Mouse (Mus musculus): ENCODE results near the gene Hist1h2be. TPM values are rescaled to one million over a fixed set of nuclear protein-coding genes. Genes with fewer than 3 reads are reported as not detected.
"Not testable (repeated sequence)": the region's sequence is repeated elsewhere in the genome, so short reads cannot be mapped to it uniquely, and the experiment has no call there.

The Hist1h2be gene
- total and polyA plus RNA-seq, 2 experiments = 0.28 to 5.4 TPM

- DNase-seq (ENCODE audit: extremely low read depth, low read depth, low spot score) = no peak
- TF ChIP-seq POLR2A (IDR thresholded peaks at IDR 0.05; ENCODE audit: extremely low read depth, insufficient read depth, low read length) (no peak), CTCF (IDR thresholded peaks at IDR 0.05; ENCODE audit: low read depth, low read length) (no peak)
- H3K27ac ChIP-seq (replicated peaks; ENCODE audit: insufficient read depth, low read depth, low read length) = no peak overlapping the region
- no peak overlapping the region for H3K9ac ChIP-seq (ENCODE audit: low read depth, low read length)
- H3K36me3 ChIP-seq (ENCODE audit: control insufficient read depth, insufficient read depth, low read length) = no peaks in the 10 kb centered on the region
- H3K4me3 ChIP-seq (ENCODE audit: insufficient read depth, low read depth, low read length) = no peak overlapping the region
- no peaks in the 10 kb centered on the region for H3K79me2 ChIP-seq (ENCODE audit: control insufficient read depth, insufficient read depth, low read length)
- H3K27me3 ChIP-seq (ENCODE audit: control insufficient read depth, insufficient read depth, low read length) = no peaks in the 10 kb centered on the region
- 76% methylated on average over 5 of the region's 5 CpGs for WGBS
- H3K4me1 ChIP-seq (ENCODE audit: control insufficient read depth, insufficient read depth, low read length) = peaks cover 5% of the 10 kb centered on the region
Observed at GRCm38 (mm10) chr13:23538249-23538648, 82.7 kb downstream of the Hist1h2be start.

DNA sequence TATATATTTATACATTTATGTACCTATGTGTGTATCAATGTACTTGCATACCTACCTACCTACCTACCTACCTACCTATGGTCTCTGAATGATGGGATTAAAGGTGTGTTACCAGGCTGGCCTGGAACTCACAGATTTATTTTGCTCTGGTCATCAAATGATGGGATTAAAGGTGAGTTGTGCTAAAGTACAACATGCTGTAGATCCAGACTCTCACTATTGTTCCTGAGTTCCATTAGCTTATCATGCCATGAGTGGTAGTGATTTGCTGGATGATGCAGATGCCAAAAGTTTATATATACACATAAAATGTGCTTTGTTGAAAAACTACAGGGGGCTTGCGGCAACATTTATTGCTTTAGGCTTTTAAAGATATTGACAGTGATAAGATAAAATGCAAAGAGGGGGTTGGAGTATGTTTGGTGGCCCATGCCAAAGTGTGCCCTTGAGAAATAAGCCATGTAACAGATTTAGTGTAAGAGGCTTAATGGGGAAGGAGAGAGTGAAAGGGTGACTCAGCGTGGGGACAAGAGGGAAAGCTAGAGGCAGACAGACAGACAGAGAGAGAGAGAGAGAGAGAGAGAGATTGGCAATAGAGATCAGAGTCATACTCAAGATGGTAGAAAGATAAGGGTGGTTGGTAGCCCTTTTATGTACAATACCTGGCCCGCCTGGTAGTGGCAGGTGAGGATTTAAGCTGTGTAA lies 83.8 kb downstream of the Hist1h2be start:
- Histone ChIP-seq H3K9ac (ENCODE audit: low read depth, low read length) (no peak overlapping the region), H3K36me3 (ENCODE audit: control insufficient read depth, insufficient read depth, low read length) (no peaks in the 10 kb centered on the region), H3K79me2 (ENCODE audit: control insufficient read depth, insufficient read depth, low read length) (no peaks in the 10 kb centered on the region), H3K4me3 (ENCODE audit: insufficient read depth, low read depth, low read length) (no peak overlapping the region), H3K27ac (replicated peaks; ENCODE audit: insufficient read depth, low read depth, low read length) (no peak overlapping the region), H3K4me1 (ENCODE audit: control insufficient read depth, insufficient read depth, low read length) (peaks cover 11% of the 10 kb centered on the region), H3K27me3 (ENCODE audit: control insufficient read depth, insufficient read depth, low read length) (no peaks in the 10 kb centered on the region)
- TF ChIP-seq POLR2A (IDR thresholded peaks at IDR 0.05; ENCODE audit: extremely low read depth, insufficient read depth, low read length) (no peak), CTCF (IDR thresholded peaks at IDR 0.05; ENCODE audit: low read depth, low read length) (no peak)
- WGBS = 89% methylated on average over 3 of the region's 3 CpGs
- no peak for DNase-seq (ENCODE audit: extremely low read depth, low read depth, low spot score)

DNA sequence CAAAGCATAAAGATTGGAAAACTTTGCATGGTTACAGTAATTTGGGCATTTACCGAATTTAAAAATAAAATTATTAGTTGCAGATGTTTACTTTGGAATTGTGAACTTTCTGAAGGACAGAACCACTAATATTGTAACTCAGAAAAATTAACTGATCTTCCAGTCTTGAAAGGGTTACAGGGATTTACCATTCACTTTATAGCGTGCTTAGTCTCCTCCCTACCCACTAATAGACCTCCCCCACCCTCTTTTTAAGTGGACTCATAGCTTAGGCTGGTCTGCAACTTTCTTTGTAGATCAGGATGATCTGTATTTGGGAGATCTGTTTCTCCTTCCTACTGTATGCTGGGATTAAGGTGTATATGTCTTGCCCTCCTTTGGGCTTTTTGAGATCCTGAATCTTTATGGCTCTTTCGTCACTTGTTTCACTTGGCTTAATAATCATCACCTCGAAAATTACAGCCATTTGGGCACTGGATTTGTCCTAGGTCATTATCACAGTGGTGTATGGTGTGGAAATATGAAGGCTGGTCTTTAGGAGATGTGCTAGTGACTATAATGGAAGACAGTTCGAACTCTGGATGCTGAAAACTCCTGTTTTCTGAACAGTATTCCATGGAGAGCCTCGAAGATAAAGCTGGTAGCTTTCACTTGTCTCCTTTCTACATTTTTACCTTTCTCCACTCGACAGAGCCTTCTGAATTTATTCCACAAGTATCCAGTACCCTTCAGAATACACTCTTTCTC lies 84.7 kb downstream of the Hist1h2be start:
- Histone ChIP-seq H3K27me3 (ENCODE audit: control insufficient read depth, insufficient read depth, low read length) (no peaks in the 10 kb centered on the region), H3K27ac (replicated peaks; ENCODE audit: insufficient read depth, low read depth, low read length) (no peak overlapping the region), H3K4me3 (ENCODE audit: insufficient read depth, low read depth, low read length) (no peak overlapping the region), H3K4me1 (ENCODE audit: control insufficient read depth, insufficient read depth, low read length) (peaks cover 11% of the 10 kb centered on the region), H3K9ac (ENCODE audit: low read depth, low read length) (no peak overlapping the region), H3K79me2 (ENCODE audit: control insufficient read depth, insufficient read depth, low read length) (no peaks in the 10 kb centered on the region), H3K36me3 (ENCODE audit: control insufficient read depth, insufficient read depth, low read length) (no peaks in the 10 kb centered on the region)
- no peak for DNase-seq (ENCODE audit: extremely low read depth, low read depth, low spot score)
- TF ChIP-seq CTCF (IDR thresholded peaks at IDR 0.05; ENCODE audit: low read depth, low read length) (no peak), POLR2A (IDR thresholded peaks at IDR 0.05; ENCODE audit: extremely low read depth, insufficient read depth, low read length) (no peak)
- 32% methylated on average over 7 of the region's 7 CpGs for WGBS

GRCm38 (mm10) chr13:23535137-23536075 lies 85.5 kb downstream of the Hist1h2be start, which contains the start of gene Hist1h3g:
Gene Hist1h3g (plus strand): TSS chr13:23535422.
- H3K4me3 ChIP-seq (ENCODE audit: insufficient read depth, low read depth, low read length) = peak within 1 kb of the TSS; percentile 48
- not testable (repeated sequence) for H3K79me2 ChIP-seq (ENCODE audit: control insufficient read depth, insufficient read depth, low read length); H3K9ac ChIP-seq (ENCODE audit: low read depth, low read length); H3K36me3 ChIP-seq (ENCODE audit: control insufficient read depth, insufficient read depth, low read length); H3K27me3 ChIP-seq (ENCODE audit: control insufficient read depth, insufficient read depth, low read length); H3K27ac ChIP-seq (replicated peaks; ENCODE audit: insufficient read depth, low read depth, low read length)
- DNase-seq (ENCODE audit: extremely low read depth, low read depth, low spot score) = peak; percentile 89
- H3K4me1 ChIP-seq (ENCODE audit: control insufficient read depth, insufficient read depth, low read length) = peaks cover 11% of the 10 kb centered on the region
- WGBS = 2% methylated on average over 49 of the region's 62 CpGs

GRCm38 (mm10) chr13:23534368-23535131 lies 86.4 kb downstream of the Hist1h2be start:
- no peak overlapping the region for H3K4me3 ChIP-seq (ENCODE audit: insufficient read depth, low read depth, low read length)
- no peaks in the 10 kb centered on the region for H3K36me3 ChIP-seq (ENCODE audit: control insufficient read depth, insufficient read depth, low read length)
- TF ChIP-seq POLR2A (IDR thresholded peaks at IDR 0.05; ENCODE audit: extremely low read depth, insufficient read depth, low read length) (no peak), CTCF (IDR thresholded peaks at IDR 0.05; ENCODE audit: low read depth, low read length) (no peak)
- H3K79me2 ChIP-seq (ENCODE audit: control insufficient read depth, insufficient read depth, low read length) = no peaks in the 10 kb centered on the region
- H3K27ac ChIP-seq (replicated peaks; ENCODE audit: insufficient read depth, low read depth, low read length) = no peak overlapping the region
- H3K4me1 ChIP-seq (ENCODE audit: control insufficient read depth, insufficient read depth, low read length) = peaks cover 11% of the 10 kb centered on the region
- peak; percentile 87 for DNase-seq (ENCODE audit: extremely low read depth, low read depth, low spot score)
- H3K27me3 ChIP-seq (ENCODE audit: control insufficient read depth, insufficient read depth, low read length) = no peaks in the 10 kb centered on the region
- no peak overlapping the region for H3K9ac ChIP-seq (ENCODE audit: low read depth, low read length)
- 1% methylated on average over 15 of the region's 15 CpGs for WGBS

Other genes with a start within 250 kb of the Hist1h2be start
Only the 30 nearest of the 36 such genes appear.
- not detected in 2 replicates for gene Btn2a2, start 132.3 kb downstream of the Hist1h2be start, total RNA-seq (2014; rRNA removed)
- gene Btn2a2, start 132.3 kb downstream of the Hist1h2be start, polyA plus RNA-seq (2012; rRNA removed) = not detected in 2 replicates
- 706 and 873 TPM in 2 replicates for gene Hist1h4h, start 90.1 kb downstream of the Hist1h2be start, total RNA-seq (2014; rRNA removed)
- gene Hist1h4h, start 90.1 kb downstream of the Hist1h2be start, polyA plus RNA-seq (2012; rRNA removed) = 8.5 and 26.7 TPM in 2 replicates
- gene Hist1h2af, start 87.2 kb downstream of the Hist1h2be start, total RNA-seq (2014; rRNA removed) = 9.2 and 13.4 TPM in 2 replicates
- gene Hist1h2af, start 87.2 kb downstream of the Hist1h2be start, polyA plus RNA-seq (2012; rRNA removed) = 2.1 and 2.9 TPM in 2 replicates
- 5.6 and 12.9 TPM in 2 replicates for gene Hist1h3g, start 85.7 kb downstream of the Hist1h2be start, total RNA-seq (2014; rRNA removed)
- gene Hist1h3g, start 85.7 kb downstream of the Hist1h2be start, polyA plus RNA-seq (2012; rRNA removed) = 0.26 TPM in 1 of 2 replicates, not detected in the other
- gene Hist1h2bh, start 77.7 kb downstream of the Hist1h2be start, total RNA-seq (2014; rRNA removed) = 1.3 and 1.5 TPM in 2 replicates
- 0.07 and 0.09 TPM in 2 replicates for gene Hist1h2bh, start 77.7 kb downstream of the Hist1h2be start, polyA plus RNA-seq (2012; rRNA removed)
- 11.1 and 14.2 TPM in 2 replicates for gene Hist1h3f, start 77.1 kb downstream of the Hist1h2be start, total RNA-seq (2014; rRNA removed)
- gene Hist1h3f, start 77.1 kb downstream of the Hist1h2be start, polyA plus RNA-seq (2012; rRNA removed) = 0.29 and 0.30 TPM in 2 replicates
- gene Hist1h4f, start 69.5 kb downstream of the Hist1h2be start, total RNA-seq (2014; rRNA removed) = 77.8 and 101 TPM in 2 replicates
- gene Hist1h4f, start 69.5 kb downstream of the Hist1h2be start, polyA plus RNA-seq (2012; rRNA removed) = 0.97 TPM in 1 of 2 replicates, not detected in the other
- gene Hist1h1d, start 67.9 kb downstream of the Hist1h2be start, total RNA-seq (2014; rRNA removed) = 2.5 and 3.0 TPM in 2 replicates
- 0.02 and 0.12 TPM in 2 replicates for gene Hist1h1d, start 67.9 kb downstream of the Hist1h2be start, polyA plus RNA-seq (2012; rRNA removed)
- 19.9 and 26.8 TPM in 2 replicates for gene Hist1h3e, start 58.8 kb downstream of the Hist1h2be start, total RNA-seq (2014; rRNA removed)
- 2.1 and 2.6 TPM in 2 replicates for gene Hist1h3e, start 58.8 kb downstream of the Hist1h2be start, polyA plus RNA-seq (2012; rRNA removed)
- 2.8 and 6.6 TPM in 2 replicates for gene Hist1h2ae, start 49.9 kb downstream of the Hist1h2be start, total RNA-seq (2014; rRNA removed)
- 0.57 TPM in 2 replicates for gene Hist1h2ae, start 49.9 kb downstream of the Hist1h2be start, polyA plus RNA-seq (2012; rRNA removed)
- gene Hist1h2bg, start 49.7 kb downstream of the Hist1h2be start, total RNA-seq (2014; rRNA removed) = 37.2 and 44.6 TPM in 2 replicates
- 4.0 and 4.4 TPM in 2 replicates for gene Hist1h2bg, start 49.7 kb downstream of the Hist1h2be start, polyA plus RNA-seq (2012; rRNA removed)
- 4.6 and 5.4 TPM in 2 replicates for gene Hist1h2bf, start 46.9 kb downstream of the Hist1h2be start, total RNA-seq (2014; rRNA removed)
- gene Hist1h2bf, start 46.9 kb downstream of the Hist1h2be start, polyA plus RNA-seq (2012; rRNA removed) = 0.39 TPM in 1 of 2 replicates, not detected in the other
- gene Hist1h2ad, start 46.7 kb downstream of the Hist1h2be start, total RNA-seq (2014; rRNA removed) = 5.4 and 11.5 TPM in 2 replicates
- gene Hist1h2ad, start 46.7 kb downstream of the Hist1h2be start, polyA plus RNA-seq (2012; rRNA removed) = 1.1 TPM in 1 of 2 replicates, not detected in the other
- gene Hist1h3d, start 45.4 kb downstream of the Hist1h2be start, total RNA-seq (2014; rRNA removed) = 3.4 and 5.9 TPM in 2 replicates
- 0.48 and 0.87 TPM in 2 replicates for gene Hist1h3d, start 45.4 kb downstream of the Hist1h2be start, polyA plus RNA-seq (2012; rRNA removed)
- gene Hist1h4d, start 39.5 kb downstream of the Hist1h2be start, total RNA-seq (2014; rRNA removed) = 162 and 174 TPM in 2 replicates
- gene Hist1h4d, start 39.5 kb downstream of the Hist1h2be start, polyA plus RNA-seq (2012; rRNA removed) = 2.1 and 2.8 TPM in 2 replicates
- gene Hist1h1e, start 1.4 kb upstream of the Hist1h2be start, total RNA-seq (2014; rRNA removed) = 22.0 and 27.0 TPM in 2 replicates
- 0.73 and 0.77 TPM in 2 replicates for gene Hist1h1e, start 1.4 kb upstream of the Hist1h2be start, polyA plus RNA-seq (2012; rRNA removed)
- gene Hist1h2ac, start 62.8 kb upstream of the Hist1h2be start, total RNA-seq (2014; rRNA removed) = 4.9 and 6.2 TPM in 2 replicates
- gene Hist1h2ac, start 62.8 kb upstream of the Hist1h2be start, polyA plus RNA-seq (2012; rRNA removed) = 0.12 and 0.22 TPM in 2 replicates
- 228 and 265 TPM in 2 replicates for gene Hist1h2bc, start 63.1 kb upstream of the Hist1h2be start, total RNA-seq (2014; rRNA removed)
- 312 and 443 TPM in 2 replicates for gene Hist1h2bc, start 63.1 kb upstream of the Hist1h2be start, polyA plus RNA-seq (2012; rRNA removed)
- not detected in 2 replicates for gene Hist1h1t, start 74.7 kb upstream of the Hist1h2be start, total RNA-seq (2014; rRNA removed)
- not detected in 2 replicates for gene Hist1h1t, start 74.7 kb upstream of the Hist1h2be start, polyA plus RNA-seq (2012; rRNA removed)
- 190 and 256 TPM in 2 replicates for gene Hist1h4c, start 77.3 kb upstream of the Hist1h2be start, total RNA-seq (2014; rRNA removed)
- 0.95 and 3.1 TPM in 2 replicates for gene Hist1h4c, start 77.3 kb upstream of the Hist1h2be start, polyA plus RNA-seq (2012; rRNA removed)
- 30.4 and 35.3 TPM in 2 replicates for gene Hfe, start 89.7 kb upstream of the Hist1h2be start, total RNA-seq (2014; rRNA removed)
- gene Hfe, start 89.7 kb upstream of the Hist1h2be start, polyA plus RNA-seq (2012; rRNA removed) = 32.6 and 40.9 TPM in 2 replicates
- gene Hist1h1c, start 117.7 kb upstream of the Hist1h2be start, total RNA-seq (2014; rRNA removed) = 43.6 and 68.1 TPM in 2 replicates
- 20.9 and 31.6 TPM in 2 replicates for gene Hist1h1c, start 117.7 kb upstream of the Hist1h2be start, polyA plus RNA-seq (2012; rRNA removed)
- gene Hist1h3c, start 124.5 kb upstream of the Hist1h2be start, total RNA-seq (2014; rRNA removed) = 8.0 and 24.1 TPM in 2 replicates
- gene Hist1h3c, start 124.5 kb upstream of the Hist1h2be start, polyA plus RNA-seq (2012; rRNA removed) = 0.20 and 0.27 TPM in 2 replicates
- gene Hist1h2bb, start 125.6 kb upstream of the Hist1h2be start, total RNA-seq (2014; rRNA removed) = 41.9 and 75.6 TPM in 2 replicates
- gene Hist1h2bb, start 125.6 kb upstream of the Hist1h2be start, polyA plus RNA-seq (2012; rRNA removed) = 0.41 and 0.55 TPM in 2 replicates
- 19.4 and 55.8 TPM in 2 replicates for gene Hist1h2ab, start 130.0 kb upstream of the Hist1h2be start, total RNA-seq (2014; rRNA removed)
- 0.45 and 1.0 TPM in 2 replicates for gene Hist1h2ab, start 130.0 kb upstream of the Hist1h2be start, polyA plus RNA-seq (2012; rRNA removed)
- 15.2 and 31.1 TPM in 2 replicates for gene Hist1h3b, start 131.1 kb upstream of the Hist1h2be start, total RNA-seq (2014; rRNA removed)
- gene Hist1h3b, start 131.1 kb upstream of the Hist1h2be start, polyA plus RNA-seq (2012; rRNA removed) = 0.23 and 0.58 TPM in 2 replicates
- gene Hist1h4b, start 135.9 kb upstream of the Hist1h2be start, total RNA-seq (2014; rRNA removed) = 62.4 and 63.4 TPM in 2 replicates
- 1.2 TPM in 1 of 2 replicates, not detected in the other for gene Hist1h4b, start 135.9 kb upstream of the Hist1h2be start, polyA plus RNA-seq (2012; rRNA removed)
- gene Hist1h4a, start 140.1 kb upstream of the Hist1h2be start, total RNA-seq (2014; rRNA removed) = 21.0 and 54.0 TPM in 2 replicates
- gene Hist1h4a, start 140.1 kb upstream of the Hist1h2be start, polyA plus RNA-seq (2012; rRNA removed) = 0.76 TPM in 1 of 2 replicates, not detected in the other
- gene Hist1h3a, start 141.3 kb upstream of the Hist1h2be start, total RNA-seq (2014; rRNA removed) = 18.3 and 43.5 TPM in 2 replicates
- gene Hist1h3a, start 141.3 kb upstream of the Hist1h2be start, polyA plus RNA-seq (2012; rRNA removed) = 2.0 TPM in 2 replicates
- 5.6 and 6.2 TPM in 2 replicates for gene Hist1h1a, start 142.5 kb upstream of the Hist1h2be start, total RNA-seq (2014; rRNA removed)
- gene Hist1h1a, start 142.5 kb upstream of the Hist1h2be start, polyA plus RNA-seq (2012; rRNA removed) = 0.12 TPM in 1 of 2 replicates, not detected in the other

Measured in liver, adult 2 months (tissue).